Mouse (Mus musculus) limb, embryonic 12.5 days (tissue): ENCODE measurements around the gene Slc35e4. TPM values are rescaled to one million over a fixed set of nuclear protein-coding genes. Genes with fewer than 3 reads are reported as not detected.
A peak's percentile ranks its signal among the peaks of the same experiment; 100 is the strongest.

Experiments
- ATAC-seq: fragments of 200-750 bp; cut with Nextera tagmentation; 2 replicates; pipeline ENCODE4 v1.8.0; 2017; ENCODE audit warnings: low read depth, moderate TSS enrichment; ENCODE audit not compliant: insufficient number of reproducible peaks, insufficient read depth, low FRiP score, low TSS enrichment
- H3K27ac ChIP-seq: fragments of 300-500 bp; sonication (generic); 2 replicates; pipeline ENCODE4 v1.5.1; 2016; ENCODE audit warnings: mild to moderate bottlenecking, moderate library complexity
- H3K27me3 ChIP-seq: fragments of 300-500 bp; sonication (generic); 2 replicates; pipeline ENCODE4 v1.6.1; 2016; ENCODE audit warnings: mild to moderate bottlenecking, moderate library complexity
- H3K36me3 ChIP-seq: fragments of 300-500 bp; sonication (generic); 2 replicates; pipeline ENCODE4 v1.6.1; 2016; ENCODE audit warnings: mild to moderate bottlenecking, moderate library complexity
- H3K4me1 ChIP-seq: fragments of 300-500 bp; sonication (generic); replicated peaks from 2 replicates; pipeline ENCODE4 v1.6.1; 2016
- H3K4me2 ChIP-seq: fragments of 300-500 bp; sonication (generic); 2 replicates; pipeline ENCODE4 v1.6.1; 2016; ENCODE audit warnings: mild to moderate bottlenecking, moderate library complexity
- H3K4me3 ChIP-seq: fragments of 300-500 bp; sonication (generic); replicated peaks from 2 replicates; pipeline ENCODE4 v1.5.1; 2016; ENCODE audit warnings: mild to moderate bottlenecking
- H3K9ac ChIP-seq: fragments of 300-500 bp; sonication (generic); replicated peaks from 2 replicates; pipeline ENCODE4 v1.6.1; 2016; ENCODE audit warnings: mild to moderate bottlenecking, moderate library complexity
- H3K9me3 ChIP-seq: fragments of 300-500 bp; sonication (generic); 2 replicates; pipeline ENCODE4 v1.6.1; 2016; ENCODE audit warnings: mild to moderate bottlenecking, moderate library complexity
- WGBS: fragments of 180-500 bp; shearing (Covaris S2); methylation state at CpG from one replicate; pipeline ENCODE4 v1.1.7; 2016; 5-methylcytosine and 5-hydroxymethylcytosine counted together
- polyA plus RNA-seq: library from polyadenylated mRNA; unstranded; fragments of >200 nt; fragmentation: Nextera tagmentation; extraction: Ambion mirVana; gene quantifications from 2 replicates; pipeline ENCODE4 v1.2.1, GENCODE M21; 2016

Slc35e4 gene
- polyA plus RNA-seq, 1 experiment from 2014 or later = 3.0 TPM

- Histone ChIP-seq H3K9ac (no peak overlapping the region), H3K36me3 (peaks cover 21% of the 10 kb centered on the region), H3K4me1 (no peaks in the 10 kb centered on the region; the same call in 1 of the 2 replicates), H3K9me3 (no peaks in the 10 kb centered on the region), H3K4me3 (0 out of 2 replicates have a peak overlapping the region, but pooled peaks have one; percentile 54), H3K27ac (no peak overlapping the region), H3K27me3 (no peaks in the 10 kb centered on the region), H3K4me2 (0 out of 2 replicates have a peak overlapping the region, but pooled peaks have one; percentile 78)
- 84% methylated on average over 1 of the region's 1 CpGs for WGBS
- ATAC-seq = no peak
Measured at GRCm38 (mm10) chr11:3895933-3896332, 18.5 kb downstream of the Slc35e4 start.

GRCm38 (mm10) chr11:3895458-3895857 lies 19.0 kb downstream of the Slc35e4 start:
- Histone ChIP-seq H3K36me3 (peaks cover 21% of the 10 kb centered on the region), H3K27me3 (no peaks in the 10 kb centered on the region), H3K4me3 (peak overlapping the region; percentile 54), H3K4me1 (no peaks in the 10 kb centered on the region; the same call in 1 of the 2 replicates), H3K9ac (peak overlapping the region; percentile 53), H3K4me2 (peak overlapping the region; percentile 78), H3K27ac (peak overlapping the region; percentile 90), H3K9me3 (no peaks in the 10 kb centered on the region)
- ATAC-seq = no peak
- WGBS = 2% methylated on average over 10 of the region's 10 CpGs

GRCm38 (mm10) chr11:3894406-3895281 lies 19.8 kb downstream of the Slc35e4 start, which contains the start of the genes 4921536K21Rik and Dusp18:
Gene 4921536K21Rik, minus strand, starts transcription at chr11:3895098.
Gene Dusp18, plus strand, starts transcription at chr11:3895240.
- no peaks in the 10 kb centered on the region for H3K9me3 ChIP-seq
- ATAC-seq = peak; percentile 96
- 3% methylated on average over 46 of the region's 46 CpGs for WGBS

GRCm38 (mm10) chr11:3893970-3894369 lies 20.5 kb downstream of the Slc35e4 start:
- Histone ChIP-seq H3K36me3 (peaks cover 20% of the 10 kb centered on the region), H3K27me3 (no peaks in the 10 kb centered on the region), H3K9ac (no peak overlapping the region), H3K4me2 (peak overlapping the region; percentile 78), H3K4me3 (0 out of 2 replicates have a peak overlapping the region, but pooled peaks have one; percentile 54), H3K4me1 (no peaks in the 10 kb centered on the region; the same call in 1 of the 2 replicates), H3K9me3 (no peaks in the 10 kb centered on the region), H3K27ac (no peak overlapping the region)
- 83% methylated on average over 6 of the region's 6 CpGs for whole genome bisulfite sequencing
- ATAC-seq = no peak

More at GRCm38 (mm10) chr11:3894406-3895281, 19.8 kb downstream of the Slc35e4 start, which contains the start of the genes 4921536K21Rik and Dusp18:
- peak within 1 kb of the TSS; percentile 90 for H3K27ac ChIP-seq
- H3K4me1 ChIP-seq = no peaks in the 10 kb centered on the region; the same call in 1 of the 2 replicates
- H3K27me3 ChIP-seq = no peaks in the 10 kb centered on the region
- peak within 1 kb of the TSS; percentile 53 for H3K9ac ChIP-seq
- H3K4me3 ChIP-seq = peak within 1 kb of the TSS; percentile 54
- peaks cover 21% of the 10 kb centered on the region for H3K36me3 ChIP-seq
- H3K4me2 ChIP-seq = peak within 1 kb of the TSS; percentile 78

- H3K4me3 ChIP-seq = no peak overlapping the region
- ATAC-seq = no peak
- no peaks in the 10 kb centered on the region; the same call in 1 of the 2 replicates for H3K27me3 ChIP-seq
- no peak overlapping the region for H3K27ac ChIP-seq
- H3K4me1 ChIP-seq = no peaks in the 10 kb centered on the region
- 85% methylated on average over 5 of the region's 5 CpGs for WGBS
- H3K9me3 ChIP-seq = no peaks in the 10 kb centered on the region
- H3K4me2 ChIP-seq = no peak overlapping the region
- H3K9ac ChIP-seq = no peak overlapping the region
- no peaks in the 10 kb centered on the region for H3K36me3 ChIP-seq
Measured at GRCm38 (mm10) chr11:3887331-3887730, 27.1 kb downstream of the Slc35e4 start.

GRCm38 (mm10) chr11:3883711-3884110 lies 30.8 kb downstream of the Slc35e4 start:
- no peak for ATAC-seq
- 78% methylated on average over 3 of the region's 3 CpGs for whole genome bisulfite sequencing

GRCm38 (mm10) chr11:3879836-3880235 lies 34.6 kb downstream of the Slc35e4 start:
- no peaks in the 10 kb centered on the region for H3K27me3 ChIP-seq
- no peaks in the 10 kb centered on the region for H3K4me1 ChIP-seq
- whole genome bisulfite sequencing = 38% methylated on average over 2 of the region's 2 CpGs
- no peaks in the 10 kb centered on the region for H3K9me3 ChIP-seq
- ATAC-seq = 0 out of 2 replicates have a peak, but pooled peaks have one; percentile 42
- H3K36me3 ChIP-seq = no peaks in the 10 kb centered on the region
- H3K9ac ChIP-seq = no peak overlapping the region
- H3K4me2 ChIP-seq = no peak overlapping the region
- H3K4me3 ChIP-seq = no peak overlapping the region
- no peak overlapping the region for H3K27ac ChIP-seq

More at GRCm38 (mm10) chr11:3883711-3884110, 30.8 kb downstream of the Slc35e4 start:
- no peaks in the 10 kb centered on the region for H3K36me3 ChIP-seq
- no peak overlapping the region for H3K4me3 ChIP-seq
- no peak overlapping the region for H3K27ac ChIP-seq
- H3K9me3 ChIP-seq = no peaks in the 10 kb centered on the region
- no peak overlapping the region for H3K4me2 ChIP-seq
- no peaks in the 10 kb centered on the region for H3K4me1 ChIP-seq
- H3K9ac ChIP-seq = no peak overlapping the region
- no peaks in the 10 kb centered on the region; the same call in 1 of the 2 replicates for H3K27me3 ChIP-seq

GRCm38 (mm10) chr11:3878660-3879059 lies 35.8 kb downstream of the Slc35e4 start:
- Histone ChIP-seq H3K27ac (no peak overlapping the region), H3K9ac (no peak overlapping the region), H3K9me3 (no peaks in the 10 kb centered on the region), H3K4me3 (no peak overlapping the region), H3K4me2 (no peak overlapping the region), H3K36me3 (no peaks in the 10 kb centered on the region), H3K27me3 (no peaks in the 10 kb centered on the region), H3K4me1 (no peaks in the 10 kb centered on the region)
- ATAC-seq = no peak
- 68% methylated on average over 7 of the region's 7 CpGs for WGBS

- H3K27me3 ChIP-seq = no peaks in the 10 kb centered on the region
- no peak overlapping the region for H3K4me3 ChIP-seq
- no peaks in the 10 kb centered on the region for H3K4me1 ChIP-seq
- no peak overlapping the region for H3K4me2 ChIP-seq
- H3K27ac ChIP-seq = no peak overlapping the region
- WGBS = 71% methylated on average over 6 of the region's 6 CpGs
- H3K9me3 ChIP-seq = no peaks in the 10 kb centered on the region
- H3K9ac ChIP-seq = no peak overlapping the region
- ATAC-seq = no peak
- H3K36me3 ChIP-seq = no peaks in the 10 kb centered on the region
Measured at GRCm38 (mm10) chr11:3876419-3876818, 38.0 kb downstream of the Slc35e4 start.

- 17% methylated on average over 6 of the region's 6 CpGs for WGBS
- Histone ChIP-seq H3K27ac (no peak overlapping the region), H3K4me2 (peak overlapping the region; percentile 79), H3K4me3 (peak overlapping the region; percentile 53), H3K4me1 (peaks cover 5% of the 10 kb centered on the region; the same call in 1 of the 2 replicates), H3K9ac (peak overlapping the region; percentile 61; the same call in 1 of the 2 replicates), H3K27me3 (peaks cover 26% of the 10 kb centered on the region), H3K36me3 (no peaks in the 10 kb centered on the region), H3K9me3 (no peaks in the 10 kb centered on the region)
- ATAC-seq = no peak
Measured at GRCm38 (mm10) chr11:3864343-3864742, 50.1 kb downstream of the Slc35e4 start.

GRCm38 (mm10) chr11:3863454-3864112 lies 50.9 kb downstream of the Slc35e4 start, which contains the start of gene Osbp2:
Gene Osbp2, minus strand, starts transcription at chr11:3863903.
- peak; percentile 79 for ATAC-seq
- Histone ChIP-seq H3K27me3 (peaks cover 26% of the 10 kb centered on the region), H3K4me1 (peaks cover 5% of the 10 kb centered on the region; the same call in 1 of the 2 replicates), H3K9me3 (no peaks in the 10 kb centered on the region), H3K36me3 (no peaks in the 10 kb centered on the region), H3K27ac (no peak within 1 kb of the TSS), H3K4me2 (peak within 1 kb of the TSS; percentile 79), H3K9ac (peak within 1 kb of the TSS; percentile 61), H3K4me3 (peak within 1 kb of the TSS; percentile 53)
- WGBS = 5% methylated on average over 51 of the region's 58 CpGs
